Mouse (Mus musculus) embryonic facial prominence, embryonic 15.5 days (tissue): ENCODE measurements at regions not wholly inside any gene's neighbourhood (a gene's known extent, or its start where the extent isn't known, plus 50 kb on each side); places are given as distances from the start of the nearest gene placed in this dataset.

ENCODE experiments used
- ATAC-seq: fragments of 200-750 bp; cut with Nextera tagmentation; 2 replicates; pipeline ENCODE4 v1.8.0; 2017; ENCODE audit warnings: low read depth, moderate TSS enrichment; ENCODE audit not compliant: insufficient number of reproducible peaks, low FRiP score, low TSS enrichment
- H3K27ac ChIP-seq: fragments of 300-500 bp; sonication (generic); replicated peaks from 2 replicates; pipeline ENCODE4 v1.5.1; 2015; ENCODE audit warnings: mild to moderate bottlenecking, inconsistent platforms
- H3K27me3 ChIP-seq: fragments of 300-500 bp; sonication (generic); 2 replicates; pipeline ENCODE4 v1.6.1; 2015; ENCODE audit warnings: inconsistent platforms
- H3K36me3 ChIP-seq: fragments of 300-500 bp; sonication (generic); 2 replicates; pipeline ENCODE4 v1.6.1; 2015; ENCODE audit warnings: mild to moderate bottlenecking, inconsistent platforms
- H3K4me1 ChIP-seq: fragments of 300-500 bp; sonication (generic); 2 replicates; pipeline ENCODE4 v1.6.1; 2015; ENCODE audit warnings: inconsistent platforms
- H3K4me2 ChIP-seq: fragments of 300-500 bp; sonication (generic); replicated peaks from 2 replicates; pipeline ENCODE4 v1.6.1; 2015; ENCODE audit warnings: mild to moderate bottlenecking, inconsistent platforms
- H3K4me3 ChIP-seq: fragments of 300-500 bp; sonication (generic); replicated peaks from 2 replicates; pipeline ENCODE4 v1.5.1; 2015; ENCODE audit warnings: mild to moderate bottlenecking, inconsistent platforms
- H3K9ac ChIP-seq: fragments of 300-500 bp; sonication (generic); 2 replicates; pipeline ENCODE4 v1.6.1; 2015; ENCODE audit warnings: inconsistent platforms
- H3K9me3 ChIP-seq: fragments of 300-500 bp; sonication (generic); replicated peaks from 2 replicates; pipeline ENCODE4 v1.6.1; 2016; ENCODE audit warnings: inconsistent platforms
- WGBS: fragments of 180-500 bp; shearing (Covaris S2); methylation state at CpG from one replicate; pipeline ENCODE4 v1.1.7; 2015; 5-methylcytosine and 5-hydroxymethylcytosine counted together

DNA sequence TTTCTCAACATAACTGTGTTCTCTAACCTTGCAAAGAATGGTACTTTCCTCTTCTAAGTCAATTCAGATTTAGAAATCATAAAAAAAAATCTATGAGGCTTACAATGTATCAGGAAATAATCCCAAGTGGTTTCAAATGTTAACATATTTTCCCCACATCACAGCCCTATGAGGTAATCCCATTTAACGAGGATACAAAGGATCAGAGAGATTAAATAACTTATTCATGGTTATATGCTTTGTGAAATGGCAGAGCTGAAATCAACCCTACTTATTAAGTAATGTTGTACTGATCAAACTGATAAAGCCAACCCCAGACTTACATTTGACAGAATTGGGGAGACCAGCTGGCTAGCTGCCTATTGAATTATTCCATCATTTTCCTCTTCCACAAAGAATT is 614.4 kb downstream of the Ntrk3 start:
- H3K9me3 ChIP-seq = no peaks in the 10 kb centered on the region
- WGBS = 56% methylated on average over 1 of the region's 1 CpGs
- H3K36me3 ChIP-seq = no peaks in the 10 kb centered on the region
- H3K9ac ChIP-seq = no peak overlapping the region
- H3K4me2 ChIP-seq = no peak overlapping the region
- no peak overlapping the region for H3K4me3 ChIP-seq
- no peaks in the 10 kb centered on the region for H3K27me3 ChIP-seq
- no peaks in the 10 kb centered on the region for H3K4me1 ChIP-seq
- ATAC-seq = no peak
- no peak overlapping the region for H3K27ac ChIP-seq

DNA sequence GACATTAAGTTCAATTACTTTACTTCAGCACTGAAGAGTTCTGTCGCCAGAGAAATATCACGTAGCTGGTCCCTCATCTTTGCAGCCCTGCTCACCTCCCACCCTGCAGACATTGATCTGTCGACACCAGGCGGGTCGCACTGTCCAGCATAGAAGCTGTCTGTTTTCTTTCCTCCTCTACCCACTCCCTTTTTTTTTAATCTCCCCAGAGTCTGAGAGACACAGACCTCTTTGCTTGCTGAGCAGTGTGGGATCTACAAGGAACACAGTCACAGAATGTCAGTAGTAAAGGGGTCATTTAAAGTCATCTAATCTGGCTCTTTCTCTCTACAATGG is 616.7 kb downstream of the Ntrk3 start:
- Histone ChIP-seq H3K9me3 (no peaks in the 10 kb centered on the region), H3K4me2 (no peak overlapping the region), H3K36me3 (no peaks in the 10 kb centered on the region), H3K4me1 (no peaks in the 10 kb centered on the region), H3K9ac (no peak overlapping the region), H3K27me3 (no peaks in the 10 kb centered on the region), H3K4me3 (no peak overlapping the region), H3K27ac (no peak overlapping the region)
- WGBS = 67% methylated on average over 5 of the region's 5 CpGs
- ATAC-seq = no peak

DNA sequence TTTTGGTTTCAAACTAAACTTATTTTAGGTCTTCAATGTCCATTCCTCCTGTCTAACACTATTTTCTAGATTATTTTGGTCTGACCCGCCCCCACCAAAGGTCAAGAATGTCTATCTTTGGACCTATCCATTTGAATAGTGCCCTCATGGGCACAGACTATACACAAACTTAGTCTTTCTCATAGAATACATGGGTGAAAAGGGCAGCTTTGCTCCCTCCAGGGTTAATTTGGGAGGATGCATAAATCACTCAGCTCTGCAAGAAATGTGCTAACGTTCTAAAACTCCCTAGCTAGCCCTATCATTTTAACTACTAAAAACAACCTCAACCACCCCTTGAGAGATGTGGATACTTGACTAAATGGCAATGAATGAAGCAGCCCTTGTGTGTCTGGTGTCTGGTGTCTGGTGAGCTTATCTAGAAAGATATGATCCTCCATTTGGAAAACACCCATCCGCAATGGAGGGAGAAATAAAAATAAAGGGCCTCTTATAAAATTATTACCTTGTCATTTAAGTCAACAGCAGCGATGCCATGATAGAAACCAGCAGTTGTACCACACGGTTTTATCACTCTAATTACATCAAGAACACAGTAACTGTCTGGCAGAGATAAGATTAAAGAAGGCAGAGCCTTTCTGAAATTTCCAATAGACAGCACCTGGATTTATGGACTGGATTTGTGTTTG is 617.2 kb downstream of the Ntrk3 start:
- no peaks in the 10 kb centered on the region for H3K9me3 ChIP-seq
- no peaks in the 10 kb centered on the region for H3K27me3 ChIP-seq
- H3K36me3 ChIP-seq = no peaks in the 10 kb centered on the region
- WGBS = 59% methylated on average over 5 of the region's 5 CpGs
- no peak overlapping the region for H3K9ac ChIP-seq
- H3K4me2 ChIP-seq = no peak overlapping the region
- no peak for ATAC-seq
- H3K4me1 ChIP-seq = no peaks in the 10 kb centered on the region
- H3K4me3 ChIP-seq = no peak overlapping the region
- H3K27ac ChIP-seq = no peak overlapping the region; the same call in 1 of the 2 replicates

- H3K27me3 ChIP-seq = no peaks in the 10 kb centered on the region
- no peaks in the 10 kb centered on the region for H3K36me3 ChIP-seq
- WGBS = 52% methylated on average over 1 of the region's 1 CpGs
- H3K4me3 ChIP-seq = no peak overlapping the region
- H3K4me1 ChIP-seq = no peaks in the 10 kb centered on the region
- no peaks in the 10 kb centered on the region for H3K9me3 ChIP-seq
- H3K4me2 ChIP-seq = no peak overlapping the region
- H3K9ac ChIP-seq = no peak overlapping the region
- peak overlapping the region; percentile 3; the same call in 1 of the 2 replicates for H3K27ac ChIP-seq
- no peak for ATAC-seq
Measured at GRCm38 (mm10) chr7:78119809-78120208, 618.0 kb downstream of the Ntrk3 start.

- Histone ChIP-seq H3K27me3 (no peaks in the 10 kb centered on the region), H3K27ac (no peak overlapping the region), H3K4me3 (no peak overlapping the region), H3K36me3 (no peaks in the 10 kb centered on the region), H3K9ac (no peak overlapping the region), H3K4me1 (no peaks in the 10 kb centered on the region), H3K4me2 (no peak overlapping the region), H3K9me3 (no peaks in the 10 kb centered on the region)
- no peak for ATAC-seq
- WGBS = 91% methylated on average over 6 of the region's 6 CpGs
Measured at GRCm38 (mm10) chr7:78111291-78111690, 626.5 kb downstream of the Ntrk3 start.

- ATAC-seq = no peak
- Histone ChIP-seq H3K27ac (no peak overlapping the region; the same call in 1 of the 2 replicates), H3K4me1 (no peaks in the 10 kb centered on the region), H3K4me3 (no peak overlapping the region), H3K4me2 (no peak overlapping the region), H3K27me3 (no peaks in the 10 kb centered on the region), H3K9ac (no peak overlapping the region), H3K9me3 (no peaks in the 10 kb centered on the region), H3K36me3 (no peaks in the 10 kb centered on the region)
- WGBS = 36% methylated on average over 2 of the region's 2 CpGs
Measured at GRCm38 (mm10) chr7:78103536-78104279, 634.1 kb downstream of the Ntrk3 start.

- Histone ChIP-seq H3K4me2 (no peak overlapping the region), H3K4me1 (no peaks in the 10 kb centered on the region), H3K36me3 (no peaks in the 10 kb centered on the region), H3K27ac (no peak overlapping the region), H3K9me3 (no peaks in the 10 kb centered on the region), H3K27me3 (no peaks in the 10 kb centered on the region), H3K4me3 (no peak overlapping the region), H3K9ac (no peak overlapping the region)
- ATAC-seq = no peak
- 73% methylated on average over 3 of the region's 3 CpGs for WGBS
Measured at GRCm38 (mm10) chr7:78102396-78102795, 635.4 kb downstream of the Ntrk3 start.

- no peak overlapping the region for H3K4me3 ChIP-seq
- peaks cover 3% of the 10 kb centered on the region; the same call in 1 of the 2 replicates for H3K4me1 ChIP-seq
- no peak overlapping the region for H3K27ac ChIP-seq
- 0 out of 2 replicates have a peak, but pooled peaks have one; percentile 11 for ATAC-seq
- no peaks in the 10 kb centered on the region for H3K27me3 ChIP-seq
- H3K9me3 ChIP-seq = no peaks in the 10 kb centered on the region
- 45% methylated on average over 4 of the region's 4 CpGs for WGBS
- no peak overlapping the region for H3K4me2 ChIP-seq
- H3K36me3 ChIP-seq = no peaks in the 10 kb centered on the region
- H3K9ac ChIP-seq = no peak overlapping the region
Measured at GRCm38 (mm10) chr7:78086566-78087008, 651.2 kb downstream of the Ntrk3 start.

- no peaks in the 10 kb centered on the region for H3K27me3 ChIP-seq
- H3K4me3 ChIP-seq = no peak overlapping the region
- 36% methylated on average over 11 of the region's 11 CpGs for WGBS
- H3K36me3 ChIP-seq = no peaks in the 10 kb centered on the region
- H3K27ac ChIP-seq = no peak overlapping the region
- peaks cover 3% of the 10 kb centered on the region; the same call in 1 of the 2 replicates for H3K4me1 ChIP-seq
- ATAC-seq = 0 out of 2 replicates have a peak, but pooled peaks have one; percentile 19
- H3K9ac ChIP-seq = no peak overlapping the region
- no peak overlapping the region for H3K4me2 ChIP-seq
- no peaks in the 10 kb centered on the region for H3K9me3 ChIP-seq
Measured at GRCm38 (mm10) chr7:78085783-78086565, 651.8 kb downstream of the Ntrk3 start.

DNA sequence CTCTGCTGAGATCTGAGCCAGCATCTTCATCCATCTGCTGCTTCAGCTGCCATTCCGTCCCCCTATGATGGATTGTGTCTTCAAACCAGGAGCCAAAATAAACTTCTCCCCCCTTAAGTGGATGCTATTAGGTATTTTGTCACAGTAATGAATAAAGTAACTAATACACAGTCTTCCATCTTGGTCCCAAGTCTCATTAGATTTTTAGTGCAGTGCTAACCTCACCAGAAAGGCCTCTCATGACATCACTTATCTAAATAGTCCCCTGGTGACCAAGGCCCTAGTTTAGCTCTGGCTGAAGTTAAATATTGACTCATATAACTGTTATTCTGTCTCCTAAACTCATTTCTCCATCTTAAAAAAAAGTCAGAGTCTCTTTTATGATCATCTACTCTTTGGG is 658.1 kb downstream of the Ntrk3 start:
- no peaks in the 10 kb centered on the region for H3K27me3 ChIP-seq
- no peaks in the 10 kb centered on the region for H3K9me3 ChIP-seq
- H3K27ac ChIP-seq = no peak overlapping the region
- H3K4me1 ChIP-seq = no peaks in the 10 kb centered on the region
- H3K4me3 ChIP-seq = no peak overlapping the region
- no peaks in the 10 kb centered on the region for H3K36me3 ChIP-seq
- H3K9ac ChIP-seq = no peak overlapping the region
- WGBS = 70% methylated on average over 1 of the region's 1 CpGs
- H3K4me2 ChIP-seq = no peak overlapping the region
- no peak for ATAC-seq

DNA sequence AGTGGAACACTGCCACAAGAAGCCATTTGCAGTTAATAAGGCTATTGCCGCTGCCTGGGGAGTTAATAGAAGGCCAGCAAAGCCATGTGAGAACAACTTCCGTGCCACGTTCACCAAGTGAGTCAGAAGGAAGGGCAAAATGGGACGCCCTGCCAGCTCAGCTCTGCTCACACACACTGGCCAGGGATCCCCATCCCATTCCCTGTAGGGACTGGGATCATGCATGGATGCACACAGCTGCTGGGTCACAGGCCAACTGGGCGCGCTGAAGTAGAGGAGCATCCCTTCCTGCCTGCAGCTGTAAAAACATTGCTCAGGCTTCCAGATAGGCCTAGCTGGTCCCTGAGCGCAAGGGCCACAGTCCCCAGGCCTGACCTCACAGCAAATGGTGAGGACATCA is 666.7 kb downstream of the Ntrk3 start:
- 58% methylated on average over 7 of the region's 7 CpGs for WGBS
- Histone ChIP-seq H3K4me2 (no peak overlapping the region), H3K4me1 (no peaks in the 10 kb centered on the region), H3K36me3 (no peaks in the 10 kb centered on the region), H3K27me3 (no peaks in the 10 kb centered on the region), H3K4me3 (no peak overlapping the region), H3K9me3 (no peaks in the 10 kb centered on the region), H3K27ac (no peak overlapping the region), H3K9ac (no peak overlapping the region)
- ATAC-seq = no peak
